Mouse (Mus musculus) heart, postnatal 4 days (tissue): Measurements from ENCODE around the gene Ldah. TPM values are rescaled to one million over a fixed set of nuclear protein-coding genes. Genes with fewer than 3 reads are reported as not detected.

Source experiments
- DNase-seq: peaks from one replicate; pipeline ENCODE4 v3.0.0; 2021
- total RNA-seq, 2 experiments: library from RNA; stranded (reverse); gene quantifications; 2 replicates each; pipeline ENCODE4 v1.2.3; 2021

The Ldah gene
- total RNA-seq, 2 experiments from 2014 or later = 25.8 to 29.1 TPM

GRCm38 (mm10) chr12:8316541-8316940, 108.6 kb downstream of the Ldah start:
- no peak for DNase-seq

GRCm38 (mm10) chr12:8320084-8320713, 112.3 kb downstream of the Ldah start:
- DNase-seq = peak; percentile 91

GRCm38 (mm10) chr12:8321506-8321905, 113.6 kb downstream of the Ldah start:
- DNase-seq = no peak

GRCm38 (mm10) chr12:8324086-8324485, 116.2 kb downstream of the Ldah start:
- no peak for DNase-seq

- DNase-seq = no peak
Measured at GRCm38 (mm10) chr12:8325245-8325942, 117.5 kb downstream of the Ldah start.

- DNase-seq = no peak
Measured at GRCm38 (mm10) chr12:8325943-8326522, 118.1 kb downstream of the Ldah start.

- DNase-seq = peak; percentile 97
Measured at GRCm38 (mm10) chr12:8326825-8327674, 119.1 kb downstream of the Ldah start.

- DNase-seq = no peak
Measured at GRCm38 (mm10) chr12:8327675-8328053, 119.8 kb downstream of the Ldah start.

- DNase-seq = no peak
Measured at GRCm38 (mm10) chr12:8329236-8329635, 121.3 kb downstream of the Ldah start.

- DNase-seq = peak; percentile 71
Measured at GRCm38 (mm10) chr12:8331489-8332173, 123.7 kb downstream of the Ldah start.

GRCm38 (mm10) chr12:8332174-8332542, 124.3 kb downstream of the Ldah start:
- no peak for DNase-seq

- no peak for DNase-seq
Measured at GRCm38 (mm10) chr12:8333617-8334016, 125.7 kb downstream of the Ldah start.

GRCm38 (mm10) chr12:8334261-8334660, 126.4 kb downstream of the Ldah start:
- DNase-seq = peak; percentile 64

Other genes with a start within 250 kb of the Ldah start
- gene Apob, start 230.5 kb upstream of the Ldah start, total RNA-seq = under 1 TPM; 0.14 to 0.26 TPM
- under 1 TPM; 0.19 to 0.25 TPM for gene Gdf7, start 93.8 kb downstream of the Ldah start, total RNA-seq
- gene Hs1bp3, start 105.3 kb downstream of the Ldah start, total RNA-seq = 10 to 100 TPM in 1 of 2 experiments, 1 to 10 TPM in 1; 7.2 to 11.0 TPM